8 mouse cellular contexts compared by ENCODE assay signal in genomic region chr7:28301616-28302433, GRCm38 (mm10). TPM values are rescaled to one million over a fixed set of nuclear protein-coding genes. Genes with fewer than 3 reads are reported as not detected.
DNase-seq lines count a peak whose midpoint lies in the region; ATAC-seq and TF ChIP-seq lines count a peak whose summit lies in the region.

Gene Dll3 (minus strand): TSS chr7:28302238.

- H3K4me3 ChIP-seq in heart, embryonic 10.5 days: peak within 1 kb of the TSS; percentile 51
- H3K4me3 ChIP-seq in kidney, embryonic 14.5 days (ENCODE audit: low read length): peak within 1 kb of the TSS; percentile 20
- no peak within 1 kb of the TSS for H3K4me3 ChIP-seq in lung, adult 2 months (replicated peaks; ENCODE audit: extremely low read depth, low read depth, low read length)
- peak within 1 kb of the TSS; percentile 33 for H3K4me3 ChIP-seq in neural tube, embryonic 14.5 days (ENCODE audit: low read depth, low read length)

- H3K36me3 ChIP-seq in heart, embryonic 10.5 days: peaks cover 25% of the 10 kb centered on the region
- peaks cover 21% of the 10 kb centered on the region for H3K36me3 ChIP-seq in kidney, embryonic 14.5 days (ENCODE audit: control insufficient read depth, insufficient read depth, low read length)
- H3K36me3 ChIP-seq in neural tube, embryonic 14.5 days (ENCODE audit: control insufficient read depth, insufficient read depth, low read length): peaks cover 20% of the 10 kb centered on the region

- no peaks in the 10 kb centered on the region for H3K9me3 ChIP-seq in heart, embryonic 10.5 days
- H3K9me3 ChIP-seq in kidney, embryonic 14.5 days (ENCODE audit: control insufficient read depth, low read length): no peaks in the 10 kb centered on the region
- H3K9me3 ChIP-seq in neural tube, embryonic 14.5 days (ENCODE audit: control insufficient read depth, low read length): no peaks in the 10 kb centered on the region

- no peak for TF ChIP-seq POLR2A in lung, adult 2 months (IDR thresholded peaks at IDR 0.05; ENCODE audit: borderline replicate concordance, extremely low read depth, low read depth, low read length)

- H3K9ac ChIP-seq in kidney, embryonic 14.5 days (ENCODE audit: low read depth, low read length): no peak within 1 kb of the TSS
- peak within 1 kb of the TSS; percentile 68 for H3K9ac ChIP-seq in neural tube, embryonic 14.5 days (replicated peaks; ENCODE audit: low read depth, low read length)

- 2% methylated on average over 30 of the region's 30 CpGs for WGBS in heart, embryonic 10.5 days
- 1% methylated on average over 30 of the region's 30 CpGs for WGBS in kidney, embryonic 14.5 days
- 4% methylated on average over 30 of the region's 30 CpGs for WGBS in lung, adult 2 months
- WGBS in neural tube, embryonic 14.5 days: under 1% methylated on average over 30 of the region's 30 CpGs

- H3K27me3 ChIP-seq in heart, embryonic 10.5 days (ENCODE audit: insufficient read depth, poor library complexity, severe bottlenecking): peaks cover 72% of the 10 kb centered on the region
- H3K27me3 ChIP-seq in kidney, embryonic 14.5 days (ENCODE audit: control insufficient read depth, insufficient read depth, low read length): peaks cover 41% of the 10 kb centered on the region
- no peaks in the 10 kb centered on the region for H3K27me3 ChIP-seq in neural tube, embryonic 14.5 days (ENCODE audit: control insufficient read depth, insufficient read depth, low read length)

- peak; percentile 34 to 58 for DNase-seq in spleen, adult 18-20 months
- no peak for DNase-seq in spleen, adult 12 weeks (ENCODE audit: low spot score)
- no peak for DNase-seq in heart, embryonic 10.5 days (ENCODE audit: low spot score)
- DNase-seq in lung, adult 2 months: peak; percentile 35
- DNase-seq in yolk sac, embryonic 10.5 days (ENCODE audit: low spot score): peak; percentile 51

- H3K4me1 ChIP-seq in heart, embryonic 10.5 days: peaks cover 21% of the 10 kb centered on the region
- H3K4me1 ChIP-seq in kidney, embryonic 14.5 days (ENCODE audit: control insufficient read depth, insufficient read depth, low read length): no peaks in the 10 kb centered on the region; the same call in 1 of the 2 replicates
- H3K4me1 ChIP-seq in lung, adult 2 months (ENCODE audit: control insufficient read depth, insufficient read depth, low read length): no peaks in the 10 kb centered on the region
- H3K4me1 ChIP-seq in neural tube, embryonic 14.5 days (ENCODE audit: control insufficient read depth, insufficient read depth, low read length): 0 out of 2 replicates have a peak, but pooled peaks cover 3% of the 10 kb centered on the region

- H3K27ac ChIP-seq in heart, embryonic 10.5 days: no peak within 1 kb of the TSS
- no peak within 1 kb of the TSS for H3K27ac ChIP-seq in kidney, embryonic 14.5 days (ENCODE audit: low read depth, low read length)
- peak within 1 kb of the TSS; percentile 56; the same call in 1 of the 2 replicates for H3K27ac ChIP-seq in neural tube, embryonic 14.5 days (ENCODE audit: low read depth, low read length)

- ATAC-seq in common myeloid progenitor, adult 5-6 weeks (replicated peaks; ENCODE audit: low read depth, poor library complexity, severe bottlenecking): peak; percentile 44
- peak; percentile 51 for ATAC-seq in kidney, embryonic 14.5 days (ENCODE audit: low FRiP score, low TSS enrichment)
- peak; percentile 74 for ATAC-seq in neural tube, embryonic 14.5 days (ENCODE audit: low read depth)

- peak within 1 kb of the TSS; percentile 35 for H3K4me2 ChIP-seq in kidney, embryonic 14.5 days (replicated peaks; ENCODE audit: low read depth, low read length)
- H3K4me2 ChIP-seq in neural tube, embryonic 14.5 days (ENCODE audit: low read depth, low read length): peak within 1 kb of the TSS; percentile 64

- no peak for TF ChIP-seq CTCF in lung, adult 2 months (IDR thresholded peaks at IDR 0.05; ENCODE audit: insufficient read depth, low read length)

RNA-seq across cellular contexts. Expression of gene Dll3, which starts in this region (rescaled TPM):
- total RNA-seq in common myeloid progenitor, adult 5-6 weeks (2017): not detected in 2 replicates
- 0.18 and 0.68 TPM in 2 replicates for polyA plus RNA-seq in heart, embryonic 10.5 days (2016; fragmentation: Nextera tagmentation; extraction: Ambion mirVana)
- polyA plus RNA-seq in kidney, embryonic 14.5 days (2014; fragmentation: Nextera tagmentation; extraction: Ambion mirVana): 0.51 and 0.93 TPM in 2 replicates
- polyA plus RNA-seq in lung, adult 2 months (2012; rRNA removed): 0.12 and 0.20 TPM in 2 replicates
- 21.2 and 21.8 TPM in 2 replicates for polyA plus RNA-seq in neural tube, embryonic 14.5 days (2014; fragmentation: Nextera tagmentation; extraction: Ambion mirVana)

Comparison
In these comparisons a context has a peak if more than half of its experiments do, and no peak if none do; other contexts are left out.
1. RNA of gene Dll3 (polyA plus RNA-seq): 21.2 to 21.8 TPM in neural tube, embryonic 14.5 days; 0.18 to 0.68 TPM in heart, embryonic 10.5 days, 0.51 to 0.93 TPM in kidney, embryonic 14.5 days and 0.12 to 0.20 TPM in lung, adult 2 months; every median in the first group is over 10 times any median in the second.
2. DNase-seq: peak in spleen, adult 18-20 months (2 of 2) and yolk sac, embryonic 10.5 days (single experiment); none in spleen, adult 12 weeks (single experiment) and heart, embryonic 10.5 days (single experiment).
3. Peak in ATAC-seq in common myeloid progenitor, adult 5-6 weeks; RNA of the gene not detected or under 1 TPM.
4. Peak in ATAC-seq, H3K4me3 ChIP-seq and H3K4me2 ChIP-seq in kidney, embryonic 14.5 days; RNA of the gene not detected or under 1 TPM.
5. Peak in DNase-seq in lung, adult 2 months; RNA of the gene not detected or under 1 TPM.
6. Peak in every context shown above with its lines, with median percentiles within 50 percentile points of each other: ATAC-seq.